8 mouse cellular contexts compared by ENCODE assay signal in the genomic region with DNA sequence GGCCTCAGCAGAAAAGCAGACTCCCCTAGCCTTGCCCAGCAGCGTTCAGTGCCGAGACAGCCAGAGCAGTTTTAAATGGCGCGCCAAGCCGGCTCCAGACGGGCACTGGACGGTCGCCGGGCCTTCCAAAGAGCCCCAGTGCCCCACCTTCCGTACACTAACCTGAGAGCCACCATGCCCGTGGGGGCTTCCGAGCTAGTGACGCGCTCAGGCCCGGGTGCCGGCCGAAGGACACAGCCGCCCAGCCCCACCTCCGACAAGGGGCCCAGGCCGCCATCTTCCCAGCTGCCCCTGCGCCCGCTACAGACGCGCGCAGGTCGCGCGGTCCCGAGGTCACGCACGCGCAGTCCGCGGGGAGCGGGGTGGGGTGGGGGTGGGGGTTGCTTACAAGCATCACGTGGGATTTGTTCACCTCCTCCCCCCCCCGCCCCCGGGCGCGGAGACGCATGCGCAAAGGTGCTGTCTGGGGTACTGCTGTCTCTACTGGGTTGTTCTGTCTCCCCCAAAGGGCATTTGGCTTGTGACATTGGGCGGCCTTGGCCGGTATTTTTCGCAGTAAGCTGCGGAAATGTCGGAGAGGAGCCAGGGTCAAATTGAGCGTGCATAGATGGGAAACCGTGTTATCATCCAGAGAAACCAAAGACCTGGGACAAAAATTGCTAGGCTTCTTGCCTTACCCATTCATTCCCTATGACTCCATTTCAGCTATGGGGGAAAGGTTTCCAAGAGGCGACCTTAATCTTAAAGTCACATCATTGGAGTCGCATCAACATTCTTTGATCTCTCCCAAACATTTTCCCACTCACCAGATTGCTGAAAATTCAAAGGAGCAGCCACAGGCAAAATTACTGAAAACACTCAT. TPM values are rescaled to one million over a fixed set of nuclear protein-coding genes. Genes with fewer than 3 reads are reported as not detected.
DNase-seq lines count a peak whose midpoint lies in the region; ATAC-seq and TF ChIP-seq lines count a peak whose summit lies in the region.

Gene Abhd10, minus strand, starts transcription at position 341 of the 862 bp plus-strand sequence.

- peaks cover 17% of the 10 kb centered on the region for H3K4me1 ChIP-seq in heart, embryonic 10.5 days
- H3K4me1 ChIP-seq in kidney, embryonic 16.5 days (ENCODE audit: insufficient read depth, low read length), result peaks cover 15% of the 10 kb centered on the region
- no peaks in the 10 kb centered on the region; the same call in 1 of the 2 replicates for H3K4me1 ChIP-seq in liver, adult 2 months (ENCODE audit: control insufficient read depth, insufficient read depth, low read length)

- peak within 1 kb of the TSS; percentile 71 for H3K4me2 ChIP-seq in kidney, embryonic 16.5 days (replicated peaks; ENCODE audit: low read depth, low read length)
- peak within 1 kb of the TSS; percentile 70 for H3K4me2 ChIP-seq in myocyte (ENCODE audit: low read depth)

- H3K79me2 ChIP-seq in liver, adult 2 months (ENCODE audit: control insufficient read depth, insufficient read depth, low read length), result peaks cover 2% of the 10 kb centered on the region; the same call in 1 of the 2 replicates
- H3K79me2 ChIP-seq in myocyte (ENCODE audit: control insufficient read depth, insufficient read depth), result peaks cover 26% of the 10 kb centered on the region

- no peaks in the 10 kb centered on the region for H3K27me3 ChIP-seq in heart, embryonic 10.5 days (ENCODE audit: insufficient read depth, poor library complexity, severe bottlenecking)
- H3K27me3 ChIP-seq in kidney, embryonic 16.5 days (ENCODE audit: insufficient read depth, low read length), result no peaks in the 10 kb centered on the region
- H3K27me3 ChIP-seq in liver, adult 2 months (ENCODE audit: control insufficient read depth, insufficient read depth, low read length), result no peaks in the 10 kb centered on the region
- no peaks in the 10 kb centered on the region for H3K27me3 ChIP-seq in myocyte (ENCODE audit: control insufficient read depth, insufficient read depth, insufficient read length)
- no peaks in the 10 kb centered on the region for H3K27me3 ChIP-seq in splenic B cell, adult 2 months (ENCODE audit: control insufficient read depth, insufficient read depth, low read length, poor library complexity, severe bottlenecking)

- peak within 1 kb of the TSS; percentile 83 for H3K4me3 ChIP-seq in heart, embryonic 10.5 days
- peak within 1 kb of the TSS; percentile 87 for H3K4me3 ChIP-seq in kidney, embryonic 16.5 days (ENCODE audit: low read length)
- peak within 1 kb of the TSS; percentile 92 for H3K4me3 ChIP-seq in liver, adult 2 months (ENCODE audit: insufficient read depth, low read depth, low read length)
- H3K4me3 ChIP-seq in myocyte, result peak within 1 kb of the TSS; percentile 52

- H3K9ac ChIP-seq in kidney, embryonic 16.5 days (replicated peaks; ENCODE audit: low read length), result peak within 1 kb of the TSS; percentile 93
- peak within 1 kb of the TSS; percentile 95 for H3K9ac ChIP-seq in liver, adult 2 months (ENCODE audit: low read depth, low read length)

- no peak for TF ChIP-seq CTCF in liver, adult 2 months (IDR thresholded peaks at IDR 0.05; ENCODE audit: low read depth, low read length)

- peak within 1 kb of the TSS; percentile 35 for H3ac ChIP-seq in myocyte (ENCODE audit: control insufficient read depth, insufficient read length)

- DNase-seq in B cell, adult 2 months, result peak; percentile 97 to 98
- DNase-seq in brain, adult 2 months (ENCODE audit: low read depth, low spot score), result peak; percentile 97
- DNase-seq in heart, embryonic 10.5 days (ENCODE audit: low spot score), result peak; percentile 98
- peak; percentile 78 for DNase-seq in liver, adult 2 months (ENCODE audit: extremely low read depth, low read depth, low spot score)
- peak; percentile 96 for DNase-seq in splenic B cell, adult 2 months (ENCODE audit: low read depth, low spot score)

- peak within 1 kb of the TSS; percentile 98 for H3K27ac ChIP-seq in heart, embryonic 10.5 days
- peak within 1 kb of the TSS; percentile 96 for H3K27ac ChIP-seq in kidney, embryonic 16.5 days (ENCODE audit: low read length)
- H3K27ac ChIP-seq in liver, adult 2 months (replicated peaks; ENCODE audit: insufficient read depth, low read depth, low read length), result peak within 1 kb of the TSS; percentile 92

- peak; percentile 81 for TF ChIP-seq POLR2A in liver, adult 2 months (IDR thresholded peaks at IDR 0.05; ENCODE audit: extremely low read depth, insufficient read depth, low read length)
- peak; percentile 86 for TF ChIP-seq POLR2A in myocyte (IDR thresholded peaks at IDR 0.05; ENCODE audit: insufficient read length, low read depth)

- ATAC-seq in erythroblast, adult 5-6 weeks (replicated peaks; ENCODE audit: low FRiP score, poor library complexity, severe bottlenecking), result peak; percentile 92
- peak; percentile 97 for ATAC-seq in kidney, embryonic 16.5 days (ENCODE audit: low FRiP score, low TSS enrichment)

- H3K9me3 ChIP-seq in heart, embryonic 10.5 days, result no peaks in the 10 kb centered on the region
- H3K9me3 ChIP-seq in kidney, embryonic 16.5 days (ENCODE audit: low read length), result no peaks in the 10 kb centered on the region

- under 1% methylated on average over 51 of the region's 51 CpGs for WGBS in heart, embryonic 10.5 days
- WGBS in kidney, embryonic 16.5 days, result under 1% methylated on average over 48 of the region's 51 CpGs
- WGBS in liver, adult 2 months, result under 1% methylated on average over 51 of the region's 51 CpGs

- peaks cover 10% of the 10 kb centered on the region for H3K36me3 ChIP-seq in heart, embryonic 10.5 days
- H3K36me3 ChIP-seq in kidney, embryonic 16.5 days (ENCODE audit: insufficient read depth, low read length), result peaks cover 5% of the 10 kb centered on the region
- peaks cover 9% of the 10 kb centered on the region for H3K36me3 ChIP-seq in liver, adult 2 months (ENCODE audit: control insufficient read depth, insufficient read depth, low read length)
- H3K36me3 ChIP-seq in myocyte (ENCODE audit: control insufficient read depth, insufficient read depth), result peaks cover 20% of the 10 kb centered on the region
- H3K36me3 ChIP-seq in splenic B cell, adult 2 months (ENCODE audit: control insufficient read depth, insufficient read depth, low read length, poor library complexity, severe bottlenecking), result no peaks in the 10 kb centered on the region

TF ChIP-seq in myocyte, 11 proteins besides CTCF, POLR2A, EP300 and RAD21:
- no peak for TF ChIP-seq TCF3 (IDR thresholded peaks at IDR 0.05; ENCODE audit: insufficient read length, low read depth)
- TF ChIP-seq USF1 (IDR thresholded peaks at IDR 0.05; ENCODE audit: low read depth), result peak; percentile 76
- TF ChIP-seq MYOG (IDR thresholded peaks at IDR 0.05; ENCODE audit: control insufficient read depth in 1 of 3, insufficient read depth in 1 of 3, insufficient read length in 2 of 3, low read depth in 2 of 3), result peak in 1 of 3 experiments; percentile 59
- TF ChIP-seq TCF12 (IDR thresholded peaks at IDR 0.05; ENCODE audit: insufficient read depth, poor library complexity, severe bottlenecking), result no peak
- TF ChIP-seq E2F4 (IDR thresholded peaks at IDR 0.05; ENCODE audit: insufficient read depth), result peak; percentile 90
- TF ChIP-seq MYOD1 (IDR thresholded peaks at IDR 0.05; ENCODE audit: control insufficient read depth in 1 of 3, insufficient read length in 2 of 3, low read depth in 2 of 3), result peak in 1 of 3 experiments; percentile 39
- TF ChIP-seq POLR2AphosphoS2 (IDR thresholded peaks at IDR 0.05; ENCODE audit: insufficient read length, low read depth), result peak; percentile 91

RNA-seq across cellular contexts. Expression of gene Abhd10, which starts in this region (rescaled TPM):
- 6.3 and 7.7 TPM in 2 replicates for total RNA-seq in erythroblast, adult 5-6 weeks (2015; ENCODE audit: low replicate concordance)
- 4.0 and 7.2 TPM in 2 replicates for total RNA-seq in erythroblast, adult 5-6 weeks (2017; ENCODE audit: low replicate concordance)
- polyA plus RNA-seq in heart, embryonic 10.5 days (2016; fragmentation: Nextera tagmentation; extraction: Ambion mirVana), result 31.4 and 34.1 TPM in 2 replicates
- 36.4 and 36.7 TPM in 2 replicates for polyA plus RNA-seq in kidney, embryonic 16.5 days (2015; fragmentation: Nextera tagmentation; extraction: Ambion mirVana)
- 4.6 and 7.2 TPM in 2 replicates for total RNA-seq in liver, adult 2 months (2014; rRNA removed)
- polyA plus RNA-seq in liver, adult 2 months (2012; rRNA removed), result 2.5 and 5.1 TPM in 2 replicates
- 6.9 TPM for polyA plus RNA-seq in myocyte (2012; fragmentation: generic; extraction: Trizol)

Comparison
In these comparisons a context has a peak if more than half of its experiments do, and no peak if none do; other contexts are left out.
1. Peak in every context shown above with its lines: DNase-seq, ATAC-seq, H3K4me3 ChIP-seq and H3K27ac ChIP-seq.